Mouse (Mus musculus): Measurements from ENCODE around the gene Ptprg. TPM values are rescaled to one million over a fixed set of nuclear protein-coding genes. Genes with fewer than 3 reads are reported as not detected.

Ptprg gene
- polyA plus RNA-seq, 1 experiment from 2014 or later: 14.3 TPM

GRCm38 (mm10) chr14:12004061-12004460 is 450.7 kb downstream of the Ptprg start:
- H3K36me3 ChIP-seq (ENCODE audit: control insufficient read depth, insufficient read depth, low read length): no peaks in the 10 kb centered on the region
- ATAC-seq: no peak

GRCm38 (mm10) chr14:12011766-12012165 is 458.4 kb downstream of the Ptprg start:
- Histone ChIP-seq H3K4me1 (ENCODE audit: control insufficient read depth, insufficient read depth, low read length) (no peaks in the 10 kb centered on the region), H3K9me3 (ENCODE audit: control insufficient read depth, low read length) (no peaks in the 10 kb centered on the region), H3K27me3 (replicated peaks; ENCODE audit: control insufficient read depth, insufficient read depth, low read length) (no peaks in the 10 kb centered on the region), H3K4me2 (ENCODE audit: low read depth, low read length) (no peak overlapping the region), H3K27ac (ENCODE audit: low read length) (no peak overlapping the region), H3K9ac (ENCODE audit: low read depth, low read length) (no peak overlapping the region), H3K4me3 (ENCODE audit: low read length) (no peak overlapping the region), H3K36me3 (ENCODE audit: control insufficient read depth, insufficient read depth, low read length) (no peaks in the 10 kb centered on the region)
- no peak for ATAC-seq
- WGBS: 66% methylated on average over 5 of the region's 5 CpGs

More at GRCm38 (mm10) chr14:12004061-12004460, 450.7 kb downstream of the Ptprg start:
- WGBS: 78% methylated on average over 4 of the region's 4 CpGs
- no peaks in the 10 kb centered on the region for H3K4me1 ChIP-seq (ENCODE audit: control insufficient read depth, insufficient read depth, low read length)
- no peak overlapping the region for H3K27ac ChIP-seq (ENCODE audit: low read length)
- no peaks in the 10 kb centered on the region for H3K27me3 ChIP-seq (replicated peaks; ENCODE audit: control insufficient read depth, insufficient read depth, low read length)
- no peak overlapping the region for H3K4me2 ChIP-seq (ENCODE audit: low read depth, low read length)
- no peak overlapping the region for H3K4me3 ChIP-seq (ENCODE audit: low read length)
- no peak overlapping the region for H3K9ac ChIP-seq (ENCODE audit: low read depth, low read length)
- no peaks in the 10 kb centered on the region for H3K9me3 ChIP-seq (ENCODE audit: control insufficient read depth, low read length)

- Histone ChIP-seq H3K9me3 (ENCODE audit: control insufficient read depth, low read length) (no peaks in the 10 kb centered on the region), H3K4me2 (ENCODE audit: low read depth, low read length) (no peak overlapping the region), H3K36me3 (ENCODE audit: control insufficient read depth, insufficient read depth, low read length) (no peaks in the 10 kb centered on the region), H3K9ac (ENCODE audit: low read depth, low read length) (no peak overlapping the region), H3K4me3 (ENCODE audit: low read length) (no peak overlapping the region), H3K27me3 (replicated peaks; ENCODE audit: control insufficient read depth, insufficient read depth, low read length) (no peaks in the 10 kb centered on the region), H3K27ac (ENCODE audit: low read length) (no peak overlapping the region), H3K4me1 (ENCODE audit: control insufficient read depth, insufficient read depth, low read length) (0 out of 2 replicates have a peak, but pooled peaks cover 2% of the 10 kb centered on the region)
- no peak for ATAC-seq
- WGBS: 81% methylated on average over 16 of the region's 16 CpGs
These were observed 472.7 kb downstream of the Ptprg start for GRCm38 (mm10) chr14:12025812-12026728.

- H3K27me3 ChIP-seq (replicated peaks; ENCODE audit: control insufficient read depth, insufficient read depth, low read length): no peaks in the 10 kb centered on the region
- H3K36me3 ChIP-seq (ENCODE audit: control insufficient read depth, insufficient read depth, low read length): no peaks in the 10 kb centered on the region
- no peak overlapping the region for H3K4me3 ChIP-seq (ENCODE audit: low read length)
- no peaks in the 10 kb centered on the region for H3K9me3 ChIP-seq (ENCODE audit: control insufficient read depth, low read length)
- ATAC-seq: no peak
- H3K27ac ChIP-seq (ENCODE audit: low read length): no peak overlapping the region
- no peak overlapping the region for H3K4me2 ChIP-seq (ENCODE audit: low read depth, low read length)
- 80% methylated on average over 8 of the region's 8 CpGs for WGBS
- 0 out of 2 replicates have a peak, but pooled peaks cover 2% of the 10 kb centered on the region for H3K4me1 ChIP-seq (ENCODE audit: control insufficient read depth, insufficient read depth, low read length)
- no peak overlapping the region for H3K9ac ChIP-seq (ENCODE audit: low read depth, low read length)
These were observed 473.9 kb downstream of the Ptprg start for GRCm38 (mm10) chr14:12027247-12027646.

- H3K4me3 ChIP-seq (ENCODE audit: low read length): no peak overlapping the region
- H3K9ac ChIP-seq (ENCODE audit: low read depth, low read length): no peak overlapping the region
- H3K4me2 ChIP-seq (ENCODE audit: low read depth, low read length): no peak overlapping the region
- H3K27me3 ChIP-seq (replicated peaks; ENCODE audit: control insufficient read depth, insufficient read depth, low read length): no peaks in the 10 kb centered on the region
- no peaks in the 10 kb centered on the region for H3K36me3 ChIP-seq (ENCODE audit: control insufficient read depth, insufficient read depth, low read length)
- H3K27ac ChIP-seq (ENCODE audit: low read length): no peak overlapping the region
- H3K9me3 ChIP-seq (ENCODE audit: control insufficient read depth, low read length): no peaks in the 10 kb centered on the region
- no peak for ATAC-seq
- 68% methylated on average over 2 of the region's 2 CpGs for WGBS
- H3K4me1 ChIP-seq (ENCODE audit: control insufficient read depth, insufficient read depth, low read length): 0 out of 2 replicates have a peak, but pooled peaks cover 2% of the 10 kb centered on the region
These were observed 476.6 kb downstream of the Ptprg start for GRCm38 (mm10) chr14:12029926-12030325.

GRCm38 (mm10) chr14:12036530-12037283 is 483.4 kb downstream of the Ptprg start:
- Histone ChIP-seq H3K27ac (ENCODE audit: low read length) (no peak overlapping the region), H3K4me3 (ENCODE audit: low read length) (no peak overlapping the region), H3K9ac (ENCODE audit: low read depth, low read length) (no peak overlapping the region), H3K4me2 (ENCODE audit: low read depth, low read length) (no peak overlapping the region), H3K27me3 (replicated peaks; ENCODE audit: control insufficient read depth, insufficient read depth, low read length) (no peaks in the 10 kb centered on the region), H3K9me3 (ENCODE audit: control insufficient read depth, low read length) (no peaks in the 10 kb centered on the region), H3K36me3 (ENCODE audit: control insufficient read depth, insufficient read depth, low read length) (no peaks in the 10 kb centered on the region), H3K4me1 (ENCODE audit: control insufficient read depth, insufficient read depth, low read length) (no peaks in the 10 kb centered on the region)
- WGBS: 89% methylated on average over 11 of the region's 11 CpGs
- no peak for ATAC-seq

- H3K9me3 ChIP-seq (ENCODE audit: control insufficient read depth, low read length): no peaks in the 10 kb centered on the region
- no peak overlapping the region for H3K27ac ChIP-seq (ENCODE audit: low read length)
- no peaks in the 10 kb centered on the region for H3K4me1 ChIP-seq (ENCODE audit: control insufficient read depth, insufficient read depth, low read length)
- H3K27me3 ChIP-seq (replicated peaks; ENCODE audit: control insufficient read depth, insufficient read depth, low read length): no peaks in the 10 kb centered on the region
- no peak for ATAC-seq
- WGBS: 75% methylated on average over 3 of the region's 3 CpGs
- H3K36me3 ChIP-seq (ENCODE audit: control insufficient read depth, insufficient read depth, low read length): no peaks in the 10 kb centered on the region
- H3K4me3 ChIP-seq (ENCODE audit: low read length): no peak overlapping the region
- H3K4me2 ChIP-seq (ENCODE audit: low read depth, low read length): no peak overlapping the region
- no peak overlapping the region for H3K9ac ChIP-seq (ENCODE audit: low read depth, low read length)
These were observed 486.4 kb downstream of the Ptprg start for GRCm38 (mm10) chr14:12039743-12040142.

GRCm38 (mm10) chr14:12041566-12041965 is 488.2 kb downstream of the Ptprg start:
- Histone ChIP-seq H3K4me1 (ENCODE audit: control insufficient read depth, insufficient read depth, low read length) (no peaks in the 10 kb centered on the region), H3K9ac (ENCODE audit: low read depth, low read length) (no peak overlapping the region), H3K36me3 (ENCODE audit: control insufficient read depth, insufficient read depth, low read length) (no peaks in the 10 kb centered on the region), H3K27ac (ENCODE audit: low read length) (no peak overlapping the region), H3K27me3 (replicated peaks; ENCODE audit: control insufficient read depth, insufficient read depth, low read length) (no peaks in the 10 kb centered on the region), H3K9me3 (ENCODE audit: control insufficient read depth, low read length) (no peaks in the 10 kb centered on the region), H3K4me2 (ENCODE audit: low read depth, low read length) (no peak overlapping the region), H3K4me3 (ENCODE audit: low read length) (no peak overlapping the region)
- 92% methylated on average over 6 of the region's 6 CpGs for WGBS
- ATAC-seq: no peak

- no peak for ATAC-seq
- Histone ChIP-seq H3K4me1 (ENCODE audit: control insufficient read depth, insufficient read depth, low read length) (no peaks in the 10 kb centered on the region), H3K9me3 (ENCODE audit: control insufficient read depth, low read length) (no peaks in the 10 kb centered on the region), H3K9ac (ENCODE audit: low read depth, low read length) (no peak overlapping the region), H3K27ac (ENCODE audit: low read length) (no peak overlapping the region), H3K36me3 (ENCODE audit: control insufficient read depth, insufficient read depth, low read length) (no peaks in the 10 kb centered on the region), H3K4me3 (ENCODE audit: low read length) (no peak overlapping the region), H3K27me3 (replicated peaks; ENCODE audit: control insufficient read depth, insufficient read depth, low read length) (no peaks in the 10 kb centered on the region), H3K4me2 (ENCODE audit: low read depth, low read length) (no peak overlapping the region)
- 68% methylated on average over 3 of the region's 3 CpGs for WGBS
These were observed 493.0 kb downstream of the Ptprg start for GRCm38 (mm10) chr14:12046226-12046882.

Data from intestine, embryonic 16.5 days (tissue).